Mouse (Mus musculus) right cerebral cortex, postnatal 4 days (tissue): ENCODE results near the gene Rpl35.
"Not testable (repeated sequence)": the region's sequence is repeated elsewhere in the genome, so short reads cannot be mapped to it uniquely, and the experiment has no call there.

Experiments used
- DNase-seq: peaks from one replicate; pipeline ENCODE4 v3.0.0-alpha.2; 2022

Gene Rpl35

GRCm38 (mm10) chr2:39005574-39006079 is at the start of gene Rpl35:
Gene Rpl35 (minus strand): TSS chr2:39005624.
- DNase-seq, result no peak

- DNase-seq, result no peak
These were observed 43.1 kb upstream of the Rpl35 start for GRCm38 (mm10) chr2:39048515-39048914.

DNA sequence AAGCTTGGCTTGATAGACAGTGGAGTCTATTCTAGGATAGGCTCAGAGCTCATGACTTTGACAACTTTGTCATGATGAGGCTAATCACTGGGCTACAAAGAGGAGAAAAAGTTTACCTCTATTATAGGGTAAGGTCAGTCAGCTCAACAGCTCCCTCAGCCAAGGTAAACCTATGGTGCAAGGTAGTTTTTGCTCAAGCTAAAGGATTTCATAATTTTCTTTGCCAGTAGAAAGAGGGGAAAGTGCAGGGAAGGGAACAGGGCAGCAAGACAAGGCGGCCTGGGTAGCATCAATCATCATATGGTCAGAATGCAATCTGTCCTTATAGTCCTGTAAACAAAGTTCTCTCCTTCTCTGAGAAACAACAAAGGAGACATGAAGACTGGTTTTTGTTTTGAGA is 34.8 kb upstream of the Rpl35 start:
- DNase-seq, result no peak

DNA sequence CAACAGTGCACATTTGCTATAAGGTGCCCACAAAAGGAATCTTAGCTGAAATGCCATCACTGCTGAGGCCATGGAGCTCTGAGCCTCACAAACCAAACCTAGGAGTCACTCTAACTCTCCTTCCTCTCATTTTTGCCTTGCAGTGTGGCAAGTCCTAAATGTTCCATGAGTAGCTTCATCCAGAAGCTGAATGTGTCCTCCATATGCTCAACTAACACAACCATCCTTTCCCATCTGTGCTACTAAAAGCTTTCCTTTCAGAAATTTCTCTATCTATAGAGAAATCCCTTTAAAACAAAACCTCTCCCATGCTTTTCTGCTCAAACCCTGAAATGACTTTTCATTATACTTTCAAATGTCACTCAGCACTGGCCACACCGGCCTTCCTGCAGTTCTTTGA is 26.2 kb upstream of the Rpl35 start:
- no peak for DNase-seq

- no peak for DNase-seq
These were observed 14.6 kb upstream of the Rpl35 start for GRCm38 (mm10) chr2:39020004-39020403.

GRCm38 (mm10) chr2:39016581-39016980 is 11.2 kb upstream of the Rpl35 start:
- no peak for DNase-seq

- DNase-seq, result no peak
These were observed 7.4 kb upstream of the Rpl35 start for GRCm38 (mm10) chr2:39012768-39013279.

DNA sequence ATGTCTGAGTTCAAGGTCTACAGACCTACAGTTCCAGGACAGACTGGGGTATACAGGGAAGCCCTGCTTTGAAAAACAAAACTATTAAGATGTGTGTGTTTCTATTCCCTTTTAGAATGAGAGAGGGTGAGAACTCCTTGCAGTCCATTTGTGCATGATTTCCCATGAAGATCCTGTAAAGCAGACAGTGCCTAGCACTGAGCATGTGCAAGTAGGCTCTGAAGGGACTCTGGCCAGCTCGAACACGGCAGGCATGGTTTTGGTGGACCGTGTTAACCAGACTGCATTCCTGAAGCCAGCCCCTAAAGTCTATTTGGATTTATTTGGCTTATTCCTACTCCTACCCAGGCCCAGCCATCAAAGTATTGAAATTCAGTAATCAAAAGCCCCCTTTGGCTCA is 6.5 kb upstream of the Rpl35 start:
- no peak for DNase-seq

GRCm38 (mm10) chr2:39011264-39011663 is 5.8 kb upstream of the Rpl35 start:
- DNase-seq, result no peak

- DNase-seq, result not testable (repeated sequence)
These were observed 4.7 kb upstream of the Rpl35 start for GRCm38 (mm10) chr2:39010144-39010543.

DNA sequence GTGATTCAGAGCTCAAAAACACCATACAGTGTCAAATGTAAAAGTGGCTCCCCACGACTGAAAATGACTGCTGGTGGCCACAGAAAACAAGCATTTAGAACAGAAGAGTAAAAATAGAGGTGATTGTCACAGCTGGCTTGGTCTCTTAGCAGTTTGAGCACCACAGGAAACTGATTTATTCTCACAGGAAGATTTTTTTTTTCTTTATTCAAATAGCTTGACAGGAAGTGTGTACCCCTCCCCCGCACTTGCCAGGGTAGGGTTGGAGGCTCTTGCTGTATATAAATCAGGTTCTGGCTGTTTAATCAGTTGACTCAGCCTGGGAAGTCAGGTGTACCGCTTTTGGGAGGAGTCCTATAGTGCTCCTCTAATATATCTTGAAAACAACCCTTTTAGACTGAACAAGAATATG is 3.5 kb upstream of the Rpl35 start:
- DNase-seq, result peak; percentile 41

DNA sequence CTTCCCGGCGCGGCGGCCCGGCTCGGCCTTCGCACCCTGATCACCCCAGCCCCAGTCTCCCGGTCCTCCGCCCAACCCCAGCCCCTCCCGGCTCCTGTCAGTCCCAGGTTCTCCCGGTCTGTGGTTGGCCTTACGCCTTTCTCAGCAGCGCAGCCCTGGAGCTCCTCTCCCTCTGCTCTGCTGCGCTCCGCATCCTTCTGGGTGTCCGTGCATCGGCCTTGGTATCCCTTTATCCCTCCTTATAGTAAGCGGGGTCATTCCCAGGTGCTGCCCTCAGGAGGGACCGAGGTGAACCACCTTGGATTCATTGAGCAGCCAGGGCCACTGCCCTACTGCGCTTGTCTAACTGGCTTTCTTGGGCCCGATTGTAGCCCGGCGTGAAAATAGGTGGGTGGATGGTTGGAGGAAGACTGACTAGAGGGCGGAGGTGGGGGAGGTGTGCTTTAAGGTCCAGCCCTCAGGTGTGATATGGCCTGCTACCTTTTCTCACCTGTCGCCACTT is 3.0 kb upstream of the Rpl35 start:
- no peak for DNase-seq

- peak; percentile 90 for DNase-seq
These were observed 2.4 kb upstream of the Rpl35 start for GRCm38 (mm10) chr2:39007865-39008264.

DNA sequence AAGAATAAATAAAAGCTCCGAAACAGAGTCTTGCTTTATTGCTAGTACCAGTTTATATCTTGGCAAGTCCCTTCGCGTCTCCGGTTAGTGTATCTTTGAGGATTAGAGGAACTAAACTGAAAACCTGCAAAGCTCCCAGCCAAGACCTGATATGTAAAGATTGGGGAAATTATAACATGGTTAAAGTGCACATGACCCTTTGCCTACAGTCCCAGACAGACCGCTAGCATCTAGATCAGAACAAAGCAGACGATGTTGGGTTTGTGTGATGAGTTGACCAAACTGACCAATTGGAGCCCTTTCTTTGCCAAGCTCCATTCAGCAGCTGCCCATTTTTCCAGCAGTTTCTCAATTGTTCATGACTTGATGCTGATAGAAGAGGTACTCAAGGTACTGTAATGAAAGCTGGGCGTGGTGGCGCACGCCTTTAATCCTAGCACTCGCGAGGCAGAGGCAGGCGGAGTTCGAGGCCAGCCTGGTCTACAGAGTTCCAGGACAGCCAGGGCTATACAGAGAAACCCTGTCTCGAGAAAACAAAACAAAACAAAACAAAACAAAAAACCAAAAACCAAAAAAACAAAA is 816 bp upstream of the Rpl35 start:
- no peak for DNase-seq

- peak; percentile 92 for DNase-seq
These were observed 466 bp downstream of the Rpl35 start, which contains the start of gene Arpc5l for GRCm38 (mm10) chr2:39004880-39005435. Gene Arpc5l (plus strand): TSS chr2:39005348.

DNA sequence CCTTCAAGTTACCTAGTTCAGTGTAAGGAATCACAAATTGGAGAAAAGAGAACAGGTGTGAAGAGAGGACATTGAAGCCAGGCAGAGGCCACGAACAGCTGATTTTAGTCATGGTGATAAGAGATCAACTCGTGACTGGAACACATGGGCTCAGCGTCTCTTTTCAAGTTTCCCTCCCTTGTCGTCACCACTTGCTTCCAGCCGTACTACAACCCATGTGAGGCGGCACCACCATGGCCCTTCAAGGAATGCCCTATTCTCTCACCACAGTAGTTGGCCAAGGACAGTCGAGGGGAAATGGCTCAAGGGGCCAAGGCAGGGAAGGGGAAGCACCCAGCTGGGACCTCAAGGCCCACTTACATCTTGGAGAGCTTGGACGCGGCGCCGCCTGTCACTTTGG is 1.1 kb downstream of the Rpl35 start:
- DNase-seq, result no peak

DNA sequence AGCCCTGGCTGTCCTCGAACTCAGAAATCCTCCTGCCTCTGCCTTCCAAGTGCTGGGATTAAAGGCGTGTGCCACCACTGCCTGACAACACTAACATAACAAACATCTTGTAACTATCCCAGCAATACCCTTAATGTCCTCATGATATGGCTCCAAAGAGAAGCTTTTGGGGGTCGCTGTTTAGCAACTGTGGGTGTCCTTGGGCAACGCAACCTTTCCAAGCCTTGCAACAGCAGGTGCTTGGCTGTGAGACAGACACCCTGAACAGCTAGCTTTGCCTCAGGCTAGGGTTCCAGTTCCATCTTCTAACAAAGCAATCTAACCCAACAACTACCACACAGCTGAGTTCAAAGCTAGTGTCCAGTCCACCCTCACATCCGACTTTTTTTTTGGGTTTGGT is 1.9 kb downstream of the Rpl35 start:
- no peak for DNase-seq

DNA sequence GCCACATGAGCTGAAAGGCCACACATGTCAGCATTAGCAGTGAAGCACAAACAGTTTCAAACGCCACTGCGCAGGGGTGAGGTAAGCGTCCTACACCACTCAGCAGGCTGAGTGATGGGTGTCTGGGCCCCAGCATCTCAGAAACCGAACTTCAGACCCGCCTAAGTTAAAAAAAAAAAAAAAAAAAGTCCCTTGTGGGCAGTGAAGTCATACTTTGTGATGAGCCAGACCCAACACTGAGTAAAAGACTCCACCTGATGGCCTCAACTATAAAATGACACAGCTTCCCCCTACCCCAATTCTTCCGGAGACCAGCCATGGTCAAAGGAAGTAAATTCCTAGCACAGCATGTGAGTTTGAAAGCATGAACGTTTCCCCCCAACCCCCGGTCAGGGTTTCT is 2.3 kb downstream of the Rpl35 start:
- DNase-seq, result no peak

GRCm38 (mm10) chr2:39001866-39002265 is 3.6 kb downstream of the Rpl35 start:
- no peak for DNase-seq

GRCm38 (mm10) chr2:39000587-39000919 is 4.9 kb downstream of the Rpl35 start:
- DNase-seq, result no peak

DNA sequence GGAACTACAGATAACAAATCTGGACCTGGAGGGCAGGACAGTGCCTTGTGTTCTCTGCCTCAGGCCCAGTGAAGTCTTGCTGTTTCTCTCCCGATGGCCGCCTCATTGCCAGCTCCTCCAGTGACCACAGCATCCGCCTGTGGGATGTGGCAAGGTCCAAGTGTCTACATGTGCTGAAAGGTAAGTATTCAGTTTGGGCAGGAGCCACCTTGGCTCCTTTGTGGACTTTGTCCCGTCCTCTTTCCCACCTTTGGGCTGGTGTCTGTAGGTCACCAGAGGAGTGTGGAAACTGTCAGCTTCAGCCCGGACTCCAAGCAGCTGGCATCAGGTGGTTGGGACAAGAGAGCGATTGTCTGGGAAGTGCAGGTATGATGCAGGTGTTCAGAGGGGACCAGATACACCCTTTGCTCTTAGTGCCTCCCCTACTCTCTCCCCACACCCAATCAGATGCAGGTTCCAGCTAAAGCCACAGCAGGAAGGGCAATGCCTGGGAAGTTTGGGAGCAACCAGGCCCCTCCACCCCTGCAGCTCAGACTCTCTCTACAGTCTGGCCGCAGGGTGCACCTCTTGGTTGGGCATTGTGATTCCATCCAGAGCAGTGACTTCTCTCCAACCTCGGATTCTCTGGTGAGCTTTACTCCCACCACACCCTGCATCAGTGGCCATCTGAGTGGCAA is 5.4 kb downstream of the Rpl35 start:
- DNase-seq, result no peak

DNA sequence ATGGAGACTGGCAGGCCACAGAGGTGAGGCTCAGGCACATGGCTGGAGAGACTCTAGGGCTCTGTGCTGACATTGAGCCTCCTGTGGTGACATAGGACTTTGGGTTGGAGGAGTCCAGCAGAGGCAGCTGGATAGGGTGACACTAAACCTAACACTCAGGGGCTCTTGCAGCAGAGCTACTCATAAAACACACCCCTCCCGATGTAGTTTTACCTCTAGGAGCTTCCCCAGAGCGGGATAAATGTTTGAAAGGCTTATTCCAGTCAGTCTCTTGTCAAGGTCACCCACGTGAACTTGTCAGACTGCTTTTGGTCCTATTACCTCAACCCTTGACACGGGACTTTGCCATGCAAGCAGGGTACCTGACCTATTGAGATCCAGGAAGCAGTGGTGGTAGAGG is 6.0 kb downstream of the Rpl35 start:
- no peak for DNase-seq

DNA sequence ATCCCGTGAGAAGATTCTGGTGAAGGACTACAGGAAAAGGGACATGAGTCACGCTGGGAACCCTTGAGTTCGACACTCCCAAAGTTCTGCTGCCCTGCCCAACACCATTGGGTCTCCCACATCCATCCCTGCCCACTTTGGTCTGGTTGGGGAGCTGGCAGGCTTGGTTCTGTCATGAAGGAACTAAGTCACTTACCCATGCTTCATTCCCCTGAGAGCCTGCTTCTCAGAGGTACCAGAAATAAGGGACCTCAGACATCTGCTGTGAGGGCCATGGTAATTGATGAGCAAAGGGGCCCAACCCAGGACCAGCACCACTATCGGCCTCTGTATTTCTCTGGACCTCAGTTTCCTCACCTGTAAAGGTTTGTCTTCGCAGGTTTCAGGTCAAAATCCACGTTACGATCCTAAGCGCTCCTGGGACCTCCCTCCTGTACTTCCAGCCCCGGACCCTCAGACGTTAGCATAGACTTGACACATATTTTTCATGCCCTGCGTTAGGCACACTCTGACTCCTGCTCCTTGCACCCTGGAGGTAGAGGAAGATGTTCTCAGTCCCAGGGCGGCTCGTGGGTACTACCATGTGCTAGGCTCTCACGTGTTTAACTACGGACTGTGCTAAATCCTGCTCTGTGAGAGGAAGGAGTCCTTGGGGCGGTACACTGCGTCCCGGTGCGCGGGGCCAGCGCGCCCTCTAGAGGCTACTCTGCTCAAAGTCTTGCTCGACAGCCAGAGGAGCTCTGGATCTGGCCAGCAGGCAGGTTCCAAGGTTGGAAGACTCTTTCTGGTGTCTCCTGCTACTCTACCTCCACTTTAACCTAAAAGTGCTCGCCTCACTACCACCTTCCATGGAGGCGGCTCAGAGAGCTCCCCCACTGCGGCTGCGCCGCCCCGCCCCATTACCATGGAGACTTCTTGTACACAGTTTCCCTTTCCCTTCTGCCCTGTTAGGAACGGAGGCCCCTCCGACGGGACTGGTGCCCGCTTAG is 7.7 kb downstream of the Rpl35 start, which contains the start of gene Wdr38:
Gene Wdr38 (plus strand): TSS at position 91 of the 989 bp plus-strand sequence.
- DNase-seq, result peak; percentile 91
